Mouse (Mus musculus): Measurements from ENCODE around the gene Cfap100. TPM values are rescaled to one million over a fixed set of nuclear protein-coding genes. Genes with fewer than 3 reads are reported as not detected.

The Cfap100 gene
- not detected in 2 replicates for total RNA-seq (2014; fragmentation: Nextera tagmentation)
- not detected in 2 replicates for total RNA-seq (2017)

DNA sequence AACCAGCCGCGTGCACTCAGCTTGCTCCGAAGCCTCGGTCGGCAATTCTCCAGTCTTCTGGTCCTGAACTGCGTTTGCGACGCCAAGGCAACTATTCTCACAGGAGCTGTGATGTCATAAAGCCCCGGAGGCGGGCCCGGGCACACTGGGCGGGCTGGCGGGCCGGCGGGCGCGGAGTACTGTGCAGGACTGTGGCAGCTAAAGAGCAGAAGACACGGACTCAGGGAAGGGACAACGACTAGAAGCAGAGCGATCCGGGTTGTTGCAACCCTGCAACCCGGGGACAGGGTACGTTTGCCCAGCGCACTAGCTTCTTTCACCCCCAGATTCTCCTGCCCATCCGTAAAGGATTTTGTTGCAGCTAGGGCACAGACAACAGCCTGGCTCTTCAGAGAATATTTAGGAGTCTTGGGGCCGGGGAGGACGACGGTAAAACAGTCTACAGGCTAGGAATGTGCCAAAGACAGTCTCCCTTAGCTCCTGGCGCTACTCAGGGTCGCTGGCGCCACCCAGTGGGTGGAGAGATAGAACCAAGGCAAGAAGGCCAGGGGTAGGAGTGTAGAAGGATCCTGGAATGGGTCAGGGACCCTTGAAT, at the start of gene Cfap100:
Cfap100 (minus strand) TSS at position 418 of the 595 bp plus-strand sequence.
- peak; percentile 83 for ATAC-seq (replicated peaks; ENCODE audit: low FRiP score, low TSS enrichment, poor library complexity, severe bottlenecking)

DNA sequence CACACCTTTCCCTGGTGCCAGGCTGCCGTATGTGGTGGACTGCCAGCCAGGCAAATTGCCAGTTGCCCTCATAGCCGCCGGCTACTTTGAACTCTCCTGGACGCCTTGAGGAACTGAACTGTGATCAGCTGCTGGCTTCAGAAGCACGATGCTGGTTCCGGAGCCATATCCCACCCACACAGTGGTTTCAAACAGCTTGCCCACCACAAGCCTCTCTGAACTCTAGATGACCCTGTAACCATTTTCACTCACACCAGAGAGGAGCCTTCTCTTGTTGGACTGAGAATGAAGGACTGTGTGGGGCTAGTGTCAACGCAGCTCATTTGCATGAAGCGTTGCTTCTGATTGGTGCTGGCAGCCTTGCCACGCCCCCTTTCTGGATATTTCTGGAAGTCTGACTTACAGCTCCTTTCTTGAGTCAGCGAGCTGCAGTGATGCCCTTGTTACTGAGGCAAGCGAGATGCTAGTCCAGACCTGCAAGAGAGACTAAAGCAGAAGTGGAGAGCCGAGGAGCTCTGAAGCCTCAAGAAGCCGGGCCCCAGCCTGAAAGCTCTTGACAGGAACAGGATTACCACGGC, 48.4 kb upstream of the Cfap100 start:
- peak; percentile 24; the same call in 1 of the 2 replicates for ATAC-seq (replicated peaks; ENCODE audit: low FRiP score, low TSS enrichment, poor library complexity, severe bottlenecking)

DNA sequence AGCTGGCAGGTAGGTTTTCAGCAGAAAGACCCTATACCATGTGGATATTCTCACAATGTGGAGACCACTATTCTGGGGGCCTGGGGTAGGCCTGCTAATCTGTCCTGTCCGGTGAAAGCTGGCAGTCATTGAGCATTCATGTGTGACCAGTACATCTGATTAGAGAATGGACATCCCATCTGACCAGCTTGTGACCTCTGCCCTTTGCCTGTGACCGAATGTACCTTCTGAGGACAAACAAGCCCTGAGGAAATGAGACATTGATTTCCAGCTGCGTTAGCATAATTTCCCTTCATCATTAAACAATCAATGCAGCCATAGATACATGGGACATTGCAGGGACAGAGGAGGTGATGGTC, 47.2 kb upstream of the Cfap100 start:
- no peak for ATAC-seq (replicated peaks; ENCODE audit: low FRiP score, low TSS enrichment, poor library complexity, severe bottlenecking)

DNA sequence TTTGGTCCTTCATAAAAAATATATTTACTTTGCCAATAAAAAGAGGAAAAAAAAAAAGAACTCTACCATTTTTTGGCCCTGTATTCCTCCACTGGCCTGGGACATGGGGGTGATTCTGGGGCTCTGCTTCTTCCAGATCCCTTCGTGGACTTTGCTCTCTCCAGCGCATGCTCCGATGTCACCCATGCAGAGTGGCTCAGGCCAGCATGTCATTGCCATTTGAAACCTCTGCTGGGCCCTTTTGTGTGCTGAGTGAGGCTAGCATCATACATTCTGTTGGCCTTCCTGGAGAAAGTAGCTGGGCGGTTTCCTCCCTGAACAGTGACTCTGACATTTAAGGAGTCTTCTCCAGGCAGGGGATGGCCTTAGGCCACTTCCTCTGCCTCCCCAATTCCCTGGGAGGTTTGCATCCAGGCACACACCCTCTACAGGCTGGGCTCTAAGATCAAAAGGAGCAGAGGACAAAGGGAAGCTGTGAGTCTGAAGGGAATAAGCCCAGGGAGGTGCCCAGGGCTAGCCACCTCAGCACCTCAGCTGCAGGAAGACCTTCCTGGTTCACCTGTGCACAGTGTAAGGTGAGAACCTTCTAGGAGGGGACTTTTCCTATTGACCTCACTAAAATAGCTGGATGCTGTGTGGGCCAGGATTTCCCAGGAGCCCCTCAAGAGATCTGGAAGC, 46.7 kb upstream of the Cfap100 start:
- no peak for ATAC-seq (replicated peaks; ENCODE audit: low FRiP score, low TSS enrichment, poor library complexity, severe bottlenecking)

DNA sequence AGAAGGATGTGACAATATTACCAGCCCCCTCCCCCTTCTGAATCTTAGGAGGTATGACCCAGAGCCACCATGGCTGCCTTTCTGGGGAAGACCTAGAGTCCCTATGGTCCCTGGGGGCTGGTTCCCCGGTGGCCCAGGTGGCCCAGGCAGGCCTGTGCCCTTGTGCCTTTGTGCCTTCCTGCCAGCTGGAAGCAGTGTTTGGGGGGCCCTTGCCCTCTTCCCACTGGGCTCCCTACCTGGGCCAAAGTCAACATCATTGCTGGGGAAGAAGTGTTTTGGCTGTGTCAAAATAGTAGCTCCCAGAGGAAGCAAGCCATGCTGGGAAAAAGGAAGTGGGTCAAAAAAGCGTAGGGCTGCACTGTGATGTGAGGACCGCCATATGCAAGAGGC, 45.8 kb upstream of the Cfap100 start:
- ATAC-seq (replicated peaks; ENCODE audit: low FRiP score, low TSS enrichment, poor library complexity, severe bottlenecking), result no peak

DNA sequence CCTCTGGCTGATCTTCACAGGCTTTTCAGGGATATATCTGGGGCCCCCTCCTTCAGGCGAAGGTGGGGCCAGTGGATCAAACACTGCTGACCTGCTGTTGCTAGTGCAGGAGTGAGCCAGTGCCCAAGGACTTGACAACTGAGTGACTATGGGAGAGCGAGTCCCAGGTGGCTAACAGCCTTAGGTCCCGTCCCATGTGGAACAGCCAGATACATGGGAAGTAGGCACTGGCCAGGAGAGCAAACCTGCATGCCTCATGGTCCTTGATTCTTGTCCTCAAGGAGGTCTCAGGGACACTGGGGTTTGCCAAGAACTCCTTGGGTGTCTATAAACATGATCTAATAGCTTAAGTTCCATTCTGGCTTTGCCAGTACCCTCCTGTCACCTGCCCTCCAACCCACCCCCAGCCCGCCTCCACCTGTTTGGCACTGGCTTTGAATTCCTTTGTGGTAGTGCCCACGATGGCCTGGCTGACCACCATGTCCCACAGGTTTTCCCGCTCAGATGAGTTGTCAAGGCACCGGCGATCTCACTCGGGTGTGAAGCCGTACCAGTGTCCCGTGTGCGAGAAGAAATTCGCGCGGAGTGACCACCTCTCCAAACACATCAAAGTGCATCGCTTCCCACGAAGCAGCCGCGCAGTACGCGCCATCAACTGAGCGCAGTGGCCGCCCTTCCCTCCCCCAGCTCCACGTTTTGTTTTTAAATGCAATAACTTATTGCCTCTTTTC, 45.2 kb upstream of the Cfap100 start:
- ATAC-seq (replicated peaks; ENCODE audit: low FRiP score, low TSS enrichment, poor library complexity, severe bottlenecking), result no peak

DNA sequence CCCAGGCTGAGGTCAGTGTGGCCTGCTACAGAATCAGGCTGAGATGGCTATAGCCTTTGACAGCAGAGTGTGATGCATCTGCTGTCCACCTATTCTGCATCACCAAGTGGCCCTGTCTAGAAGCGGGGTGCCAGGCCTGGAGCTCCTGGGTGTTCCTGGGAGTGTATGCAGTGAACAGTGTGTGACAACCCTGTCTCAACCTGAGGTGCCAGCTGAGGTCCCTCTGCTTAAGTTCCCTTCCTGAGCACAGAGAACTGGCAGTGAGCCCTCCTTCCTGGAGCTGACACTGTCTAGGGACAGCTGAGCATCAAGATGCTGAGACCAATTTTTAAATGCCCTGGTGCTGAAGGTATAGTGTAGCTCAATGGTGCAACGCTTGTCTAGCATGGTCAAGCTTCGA, 44.1 kb upstream of the Cfap100 start:
- no peak for ATAC-seq (replicated peaks; ENCODE audit: low FRiP score, low TSS enrichment, poor library complexity, severe bottlenecking)

DNA sequence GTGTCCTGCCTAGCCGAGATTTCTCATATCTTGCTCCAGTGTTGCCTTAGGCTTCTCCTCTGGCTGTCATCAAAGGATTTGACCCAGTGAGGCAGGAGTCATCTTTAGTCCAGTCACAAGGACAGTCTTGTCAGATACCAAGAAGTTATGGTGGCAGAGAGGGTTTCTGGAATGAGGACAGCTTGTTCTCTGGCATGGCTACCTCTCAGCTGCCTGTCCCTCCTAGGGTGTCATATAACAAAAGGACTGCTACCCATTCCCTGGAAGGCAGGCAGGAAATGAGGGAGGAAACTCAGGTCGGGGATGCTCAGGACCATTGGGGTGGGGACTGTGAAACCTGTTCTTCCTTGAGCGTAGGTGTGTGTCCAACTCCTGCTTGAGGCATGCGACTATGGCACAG, 43.5 kb upstream of the Cfap100 start:
- no peak for ATAC-seq (replicated peaks; ENCODE audit: low FRiP score, low TSS enrichment, poor library complexity, severe bottlenecking)

DNA sequence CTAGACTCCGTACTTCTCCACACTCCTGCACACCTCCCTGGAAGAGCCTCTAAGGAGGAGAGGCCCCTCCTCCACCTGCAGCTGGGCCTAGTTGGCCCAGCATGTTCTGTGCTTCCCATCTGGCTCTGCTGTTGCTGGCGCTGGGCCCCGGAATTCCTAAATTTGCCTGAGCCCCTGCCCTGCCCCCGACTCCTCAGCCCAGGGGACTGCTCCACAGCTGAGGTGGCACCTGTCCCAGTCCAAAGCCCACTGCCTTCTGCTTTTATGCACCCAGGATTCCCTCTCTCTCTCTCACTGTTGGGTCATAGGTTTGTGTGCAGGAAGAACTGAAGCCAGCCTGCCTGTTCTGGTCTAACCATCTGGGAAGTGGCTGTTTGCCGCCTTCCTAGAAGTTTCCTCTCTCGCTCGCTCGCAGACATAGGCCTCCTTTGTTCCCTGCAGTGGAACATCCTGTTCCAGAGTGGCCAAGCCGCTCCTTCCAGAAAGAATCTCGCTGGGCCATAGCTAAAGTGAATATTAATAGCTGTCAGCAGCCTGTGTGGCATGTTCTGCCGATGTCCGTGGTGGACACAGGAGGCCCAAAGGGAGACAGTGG, 42.4 kb upstream of the Cfap100 start:
- no peak for ATAC-seq (replicated peaks; ENCODE audit: low FRiP score, low TSS enrichment, poor library complexity, severe bottlenecking)

DNA sequence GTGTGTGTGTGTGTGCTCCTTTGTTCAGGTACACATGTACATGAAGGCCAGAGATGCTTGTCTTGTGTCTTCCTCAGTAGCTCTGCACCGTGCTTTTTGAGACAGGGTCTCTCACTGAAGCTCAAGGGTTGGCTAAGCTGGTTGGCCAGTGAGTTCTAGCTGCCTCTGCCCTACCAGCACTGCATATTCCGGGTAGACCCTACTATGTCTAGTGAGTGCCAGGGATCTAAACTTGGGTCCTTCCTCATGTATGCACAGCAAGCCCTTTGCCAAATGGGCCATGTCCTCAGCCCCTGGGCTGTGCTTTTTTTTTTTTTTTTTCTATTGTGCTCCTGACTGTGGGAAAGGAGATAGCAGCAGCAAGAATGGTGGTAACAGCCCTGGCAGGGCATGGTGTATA, 41.7 kb upstream of the Cfap100 start:
- no peak for ATAC-seq (replicated peaks; ENCODE audit: low FRiP score, low TSS enrichment, poor library complexity, severe bottlenecking)

DNA sequence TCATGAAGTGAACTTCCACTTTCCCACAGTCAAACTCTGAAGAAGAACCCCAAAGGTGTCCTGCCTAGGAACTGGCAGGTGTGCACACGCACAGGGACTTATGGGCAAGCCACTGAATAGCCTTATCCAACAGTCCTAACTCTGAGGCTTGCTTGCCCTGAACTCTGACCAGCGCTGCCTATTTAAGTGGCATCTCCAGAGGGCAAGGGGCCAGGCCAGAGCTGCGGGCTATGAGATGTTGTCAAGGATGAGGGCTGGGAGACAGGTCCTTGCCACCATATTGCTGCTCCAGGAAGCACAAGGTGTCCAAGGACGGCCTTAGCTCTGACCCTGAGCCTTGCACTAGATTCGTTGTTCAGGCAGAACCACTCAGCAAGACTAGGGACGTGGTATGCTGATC, 40.4 kb upstream of the Cfap100 start:
- ATAC-seq (replicated peaks; ENCODE audit: low FRiP score, low TSS enrichment, poor library complexity, severe bottlenecking), result no peak

DNA sequence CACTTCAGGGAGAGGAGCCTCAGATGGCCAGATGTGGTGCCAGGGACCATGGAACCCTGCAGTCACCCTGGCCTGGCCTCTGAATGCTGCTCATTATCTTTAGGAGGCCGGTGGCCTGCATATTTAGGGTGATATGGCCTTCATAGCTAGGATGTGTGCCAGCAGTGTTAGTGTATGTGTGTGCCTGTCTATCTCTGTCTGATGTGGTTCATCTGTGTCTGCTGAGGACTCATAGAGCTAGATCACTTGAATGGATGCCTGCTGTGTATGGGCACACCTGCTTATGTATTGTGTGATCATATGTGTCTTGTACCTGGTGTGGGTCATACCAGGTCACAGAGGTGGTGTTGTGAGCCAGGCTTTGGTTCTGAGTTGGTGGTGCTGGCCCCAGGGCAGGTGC, 39.6 kb upstream of the Cfap100 start:
- no peak for ATAC-seq (replicated peaks; ENCODE audit: low FRiP score, low TSS enrichment, poor library complexity, severe bottlenecking)

DNA sequence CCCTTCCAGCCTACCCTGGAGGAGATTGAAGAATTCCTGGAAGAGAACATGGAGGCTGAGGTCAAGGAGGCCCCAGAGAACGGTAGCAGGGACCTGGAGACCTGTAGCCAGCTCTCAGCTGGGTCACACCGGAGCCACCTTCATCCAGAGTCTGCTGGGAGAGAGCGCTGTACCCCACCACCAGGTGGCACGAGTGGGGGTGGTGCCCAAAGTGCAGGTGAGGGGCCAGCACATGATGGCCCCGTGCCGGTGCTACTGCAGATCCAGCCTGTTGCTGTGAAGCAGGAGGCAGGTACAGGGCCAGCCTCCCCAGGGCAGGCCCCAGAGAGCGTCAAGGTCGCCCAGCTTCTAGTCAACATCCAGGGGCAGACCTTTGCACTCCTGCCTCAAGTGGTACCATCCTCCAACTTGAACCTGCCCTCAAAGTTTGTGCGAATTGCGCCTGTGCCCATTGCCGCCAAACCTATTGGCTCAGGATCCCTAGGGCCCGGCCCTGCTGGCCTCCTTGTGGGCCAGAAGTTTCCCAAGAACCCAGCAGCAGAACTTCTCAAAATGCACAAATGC, 38.3 kb upstream of the Cfap100 start:
- no peak for ATAC-seq (replicated peaks; ENCODE audit: low FRiP score, low TSS enrichment, poor library complexity, severe bottlenecking)

DNA sequence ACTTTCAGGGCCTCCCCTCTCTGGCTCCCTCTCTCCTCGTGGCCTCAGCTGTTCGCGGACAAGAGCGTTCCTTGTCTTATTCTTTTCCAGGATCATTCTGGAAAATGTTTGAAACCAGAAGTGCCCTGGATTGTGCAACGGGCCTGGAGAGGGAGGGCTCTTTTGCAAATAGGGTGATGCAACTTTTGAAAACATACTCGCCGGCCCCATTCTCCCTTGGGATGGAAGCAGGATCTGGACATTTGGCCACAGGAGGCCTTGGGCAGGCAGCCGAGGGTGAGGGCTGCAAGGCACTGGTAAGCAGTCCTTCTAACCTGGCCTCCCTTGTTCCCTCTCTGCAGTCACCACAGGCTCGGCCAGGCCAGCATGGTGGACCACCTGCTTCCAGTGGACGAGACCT, 37.5 kb upstream of the Cfap100 start:
- ATAC-seq (replicated peaks; ENCODE audit: low FRiP score, low TSS enrichment, poor library complexity, severe bottlenecking), result no peak

DNA sequence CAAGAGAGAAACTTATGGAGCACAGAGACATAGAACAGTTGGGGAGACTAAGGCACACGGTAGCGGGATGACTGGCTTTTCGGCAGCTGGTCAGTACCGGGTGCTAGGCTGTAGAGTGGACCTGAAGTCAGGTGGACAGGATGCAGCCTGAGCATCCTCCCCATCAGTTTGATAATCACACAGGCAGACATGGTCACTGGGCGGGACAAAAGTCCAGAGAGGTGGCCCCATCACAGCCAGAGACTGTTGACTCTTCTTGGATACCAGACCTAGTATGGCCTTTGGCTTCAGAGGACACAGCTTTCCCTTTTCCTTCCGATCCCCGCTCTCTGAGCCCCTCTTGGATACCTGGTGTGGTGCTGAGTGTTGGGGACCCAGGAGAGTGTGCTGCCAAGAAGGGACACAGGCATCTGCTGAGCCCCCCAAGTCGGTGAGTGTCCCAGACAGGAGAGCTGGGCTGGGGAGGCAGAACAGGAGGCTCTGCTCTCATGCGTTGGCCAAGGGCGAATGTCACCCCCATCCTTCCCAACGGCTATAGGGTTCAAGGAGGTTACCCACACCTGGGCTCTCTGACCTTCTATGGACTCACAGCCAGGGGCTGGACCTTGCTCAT, 36.5 kb upstream of the Cfap100 start:
- ATAC-seq (replicated peaks; ENCODE audit: low FRiP score, low TSS enrichment, poor library complexity, severe bottlenecking), result no peak

DNA sequence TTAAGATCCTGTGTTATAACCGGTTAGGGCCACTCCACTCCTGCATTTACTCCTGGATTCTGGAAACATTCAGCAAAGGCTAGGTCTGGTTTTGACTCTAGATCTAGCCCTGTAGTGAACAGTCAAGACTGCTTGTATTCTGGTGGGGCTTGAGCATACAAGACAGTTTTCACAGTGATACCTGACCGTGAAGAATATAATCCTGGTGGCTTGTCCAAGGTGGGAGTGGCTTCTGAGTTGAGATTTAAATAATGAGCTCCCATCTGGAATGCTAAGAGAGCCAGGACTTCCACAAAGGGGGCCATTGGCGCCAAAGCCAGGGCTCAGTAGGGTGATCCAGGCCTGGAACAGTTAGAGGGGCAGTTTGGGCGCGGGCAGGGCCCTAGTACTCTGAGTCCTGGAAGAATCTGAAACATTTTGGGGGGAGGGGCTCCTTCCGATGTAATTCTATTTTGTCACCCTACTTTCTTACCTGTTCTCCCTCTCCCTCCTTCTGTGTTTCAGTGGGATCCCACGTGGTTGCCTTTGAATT, 35.4 kb upstream of the Cfap100 start:
- ATAC-seq (replicated peaks; ENCODE audit: low FRiP score, low TSS enrichment, poor library complexity, severe bottlenecking), result no peak

DNA sequence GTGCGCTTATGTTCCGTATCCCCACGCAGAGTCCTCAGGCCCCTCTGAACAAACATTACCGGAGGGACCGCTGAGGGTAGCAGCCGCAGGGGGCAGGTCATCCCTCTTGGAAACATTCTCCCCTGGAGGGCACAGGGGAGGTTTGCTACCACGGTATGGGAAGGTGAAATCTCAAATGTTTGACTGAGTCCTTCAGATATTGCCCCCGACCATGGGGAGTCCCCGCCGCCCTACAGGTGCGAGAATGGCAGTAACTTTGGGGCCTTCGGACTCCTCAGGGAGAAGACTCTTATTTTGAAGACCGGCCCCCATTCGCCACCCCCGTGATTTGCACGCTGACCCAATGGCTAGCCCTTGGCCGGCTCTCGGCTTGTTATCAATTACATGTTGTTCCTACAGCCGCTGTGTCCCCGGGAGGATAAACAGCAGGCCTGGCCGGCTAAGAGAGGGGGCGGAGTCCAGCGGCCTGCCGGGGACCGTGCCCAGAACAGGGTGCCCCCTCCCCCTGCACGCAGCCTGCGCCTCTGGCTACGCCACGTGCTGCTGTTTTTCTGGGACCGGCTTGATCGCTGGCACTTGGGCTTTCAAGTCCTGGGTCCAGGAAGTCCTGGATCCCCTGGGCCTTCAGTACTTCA, 34.7 kb upstream of the Cfap100 start:
- 0 out of 2 replicates have a peak, but pooled peaks have one; percentile 23 for ATAC-seq (replicated peaks; ENCODE audit: low FRiP score, low TSS enrichment, poor library complexity, severe bottlenecking)

DNA sequence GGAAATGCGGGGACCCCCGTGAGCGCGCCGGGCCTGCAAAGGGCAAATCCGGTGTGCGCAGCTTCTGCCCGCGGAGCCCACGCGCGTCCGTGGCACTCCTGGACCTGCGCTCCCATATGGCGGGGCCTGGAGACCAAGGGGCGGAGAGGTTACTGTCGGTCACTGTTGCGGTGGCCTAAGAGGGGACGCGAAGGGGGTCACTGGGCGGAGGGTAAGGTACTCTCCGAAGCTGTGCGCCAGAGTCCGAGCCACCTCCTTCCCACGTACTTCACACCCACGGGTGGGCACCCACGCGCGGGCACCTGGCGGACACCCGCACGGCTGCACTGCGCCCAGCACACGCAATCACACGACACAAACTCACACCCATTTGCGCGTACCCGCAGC, 34.2 kb upstream of the Cfap100 start:
- ATAC-seq (replicated peaks; ENCODE audit: low FRiP score, low TSS enrichment, poor library complexity, severe bottlenecking), result no peak

All from megakaryocyte-erythroid progenitor cell, adult 5-6 weeks (primary cell).